Mouse (Mus musculus): ENCODE results near the gene Ubtd2. TPM values are rescaled to one million over a fixed set of nuclear protein-coding genes. Genes with fewer than 3 reads are reported as not detected.

Gene Ubtd2
- 14.0 TPM for polyA plus RNA-seq (2014; fragmentation: Illumina TruSeq; extraction: RNeasy Lipid Tissue Mini Kit (QIAGEN cat#74804); ENCODE audit: low read depth, low replicate concordance)

DNA sequence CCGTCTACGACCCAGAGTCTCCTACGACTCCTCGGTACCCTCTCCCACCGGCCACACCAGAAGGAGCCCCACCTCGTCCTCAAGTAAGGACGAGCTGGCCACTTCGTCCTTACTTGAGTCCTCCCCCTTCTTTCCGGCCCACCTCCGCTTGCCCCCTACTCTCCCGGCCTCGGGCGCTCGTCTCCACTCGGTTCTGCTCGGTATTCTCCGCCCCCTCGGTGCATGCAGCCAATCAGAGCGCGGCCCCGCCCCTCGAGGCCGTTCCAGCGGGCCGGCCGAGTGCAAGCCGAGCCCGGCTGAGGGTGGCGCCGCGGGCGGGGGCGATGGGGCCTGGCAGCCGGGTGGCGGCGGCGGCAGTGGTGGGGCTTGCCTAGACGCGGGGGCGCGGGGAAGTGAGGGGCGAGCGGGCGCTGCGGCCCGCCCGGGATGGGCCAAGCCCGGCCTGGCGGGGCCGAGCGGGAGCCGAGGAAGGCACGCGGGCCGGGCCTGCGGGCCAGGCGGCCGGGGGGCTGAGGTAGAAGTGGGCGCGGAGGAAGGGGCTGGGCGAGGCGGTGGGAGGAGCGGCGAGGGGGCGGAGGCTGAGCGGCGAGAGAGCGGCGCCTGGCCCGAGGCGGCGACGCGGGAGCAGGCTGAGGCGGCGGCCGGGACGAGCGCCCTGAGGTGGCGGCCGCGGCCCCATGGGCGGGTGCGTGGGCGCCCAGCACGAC, at the start of gene Ubtd2:
Ubtd2 (plus strand) TSS at position 571 of the 707 bp plus-strand sequence.

GRCm38 (mm10) chr11:32531871-32532764, 76.9 kb downstream of the Ubtd2 start, which contains the start of gene Efcab9:
TSS of gene Efcab9 (minus strand) at chr11:32532081.

GRCm38 (mm10) chr11:32532765-32533481, 77.8 kb downstream of the Ubtd2 start, which contains the start of gene Stk10:
TSS of gene Stk10 (plus strand) at chr11:32533305.

Other genes starting within 250 kb of the Ubtd2 start
- gene Snrnp25, start 250.0 kb upstream of the Ubtd2 start, polyA plus RNA-seq (2014; fragmentation: Illumina TruSeq; extraction: RNeasy Lipid Tissue Mini Kit (QIAGEN cat#74804); ENCODE audit: low read depth, low replicate concordance), result 16.7 TPM
- 39.0 TPM for gene Rhbdf1, start 233.1 kb upstream of the Ubtd2 start, polyA plus RNA-seq (2014; fragmentation: Illumina TruSeq; extraction: RNeasy Lipid Tissue Mini Kit (QIAGEN cat#74804); ENCODE audit: low read depth, low replicate concordance)
- gene Mpg, start 228.9 kb upstream of the Ubtd2 start, polyA plus RNA-seq (2014; fragmentation: Illumina TruSeq; extraction: RNeasy Lipid Tissue Mini Kit (QIAGEN cat#74804); ENCODE audit: low read depth, low replicate concordance), result 38.6 TPM
- gene Nprl3, start 187.7 kb upstream of the Ubtd2 start, polyA plus RNA-seq (2014; fragmentation: Illumina TruSeq; extraction: RNeasy Lipid Tissue Mini Kit (QIAGEN cat#74804); ENCODE audit: low read depth, low replicate concordance), result 46.6 TPM
- not detected for gene Hba-x, start 179.0 kb upstream of the Ubtd2 start, polyA plus RNA-seq (2014; fragmentation: Illumina TruSeq; extraction: RNeasy Lipid Tissue Mini Kit (QIAGEN cat#74804); ENCODE audit: low read depth, low replicate concordance)
- 1,070 TPM for gene Hba-a1, start 171.9 kb upstream of the Ubtd2 start, polyA plus RNA-seq (2014; fragmentation: Illumina TruSeq; extraction: RNeasy Lipid Tissue Mini Kit (QIAGEN cat#74804); ENCODE audit: low read depth, low replicate concordance)
- not detected for gene Hbq1b, start 168.4 kb upstream of the Ubtd2 start, polyA plus RNA-seq (2014; fragmentation: Illumina TruSeq; extraction: RNeasy Lipid Tissue Mini Kit (QIAGEN cat#74804); ENCODE audit: low read depth, low replicate concordance)
- gene Hba-a2, start 158.9 kb upstream of the Ubtd2 start, polyA plus RNA-seq (2014; fragmentation: Illumina TruSeq; extraction: RNeasy Lipid Tissue Mini Kit (QIAGEN cat#74804); ENCODE audit: low read depth, low replicate concordance), result 1,858 TPM
- gene Hbq1a, start 155.3 kb upstream of the Ubtd2 start, polyA plus RNA-seq (2014; fragmentation: Illumina TruSeq; extraction: RNeasy Lipid Tissue Mini Kit (QIAGEN cat#74804); ENCODE audit: low read depth, low replicate concordance), result not detected
- 10.1 TPM for gene Sh3pxd2b, start 107.5 kb upstream of the Ubtd2 start, polyA plus RNA-seq (2014; fragmentation: Illumina TruSeq; extraction: RNeasy Lipid Tissue Mini Kit (QIAGEN cat#74804); ENCODE audit: low read depth, low replicate concordance)
- 3.1 TPM for gene Efcab9, start 76.7 kb downstream of the Ubtd2 start, polyA plus RNA-seq (2014; fragmentation: Illumina TruSeq; extraction: RNeasy Lipid Tissue Mini Kit (QIAGEN cat#74804); ENCODE audit: low read depth, low replicate concordance)
- 7.2 TPM for gene Stk10, start 77.9 kb downstream of the Ubtd2 start, polyA plus RNA-seq (2014; fragmentation: Illumina TruSeq; extraction: RNeasy Lipid Tissue Mini Kit (QIAGEN cat#74804); ENCODE audit: low read depth, low replicate concordance)
- 47.0 TPM for gene Fbxw11, start 187.4 kb downstream of the Ubtd2 start, polyA plus RNA-seq (2014; fragmentation: Illumina TruSeq; extraction: RNeasy Lipid Tissue Mini Kit (QIAGEN cat#74804); ENCODE audit: low read depth, low replicate concordance)

Measured in adipose tissue, adult 10 weeks (tissue).